Mouse (Mus musculus) liver, embryonic 15.5 days (tissue): ENCODE measurements around the gene Shoc2. TPM values are rescaled to one million over a fixed set of nuclear protein-coding genes. Genes with fewer than 3 reads are reported as not detected.

Experiments used
- ATAC-seq: fragments of 200-750 bp; cut with Nextera tagmentation; 2 replicates; pipeline ENCODE4 v1.8.0; 2017; ENCODE audit warnings: moderate number of reproducible peaks, mild to moderate bottlenecking, moderate library complexity; ENCODE audit not compliant: insufficient read depth
- H3K27ac ChIP-seq: fragments of 300-500 bp; sonication (generic); replicated peaks from 2 replicates; pipeline ENCODE4 v1.5.1; 2015; ENCODE audit warnings: mild to moderate bottlenecking, inconsistent platforms
- H3K27me3 ChIP-seq: fragments of 300-500 bp; sonication (generic); 2 replicates; pipeline ENCODE4 v1.6.1; 2015; ENCODE audit warnings: mild to moderate bottlenecking, inconsistent platforms
- H3K36me3 ChIP-seq: fragments of 300-500 bp; sonication (generic); replicated peaks from 2 replicates; pipeline ENCODE4 v1.6.1; 2015; ENCODE audit warnings: moderate library complexity, mild to moderate bottlenecking, inconsistent platforms
- H3K4me1 ChIP-seq: fragments of 300-500 bp; sonication (generic); replicated peaks from 2 replicates; pipeline ENCODE4 v1.6.1; 2015; ENCODE audit warnings: inconsistent platforms
- H3K4me2 ChIP-seq: fragments of 300-500 bp; sonication (generic); 2 replicates; pipeline ENCODE4 v1.6.1; 2015; ENCODE audit warnings: moderate library complexity, mild to moderate bottlenecking, inconsistent platforms
- H3K4me3 ChIP-seq: fragments of 300-500 bp; sonication (generic); replicated peaks from 2 replicates; pipeline ENCODE4 v1.5.1; 2015; ENCODE audit warnings: mild to moderate bottlenecking, inconsistent platforms
- H3K9ac ChIP-seq: fragments of 300-500 bp; sonication (generic); 2 replicates; pipeline ENCODE4 v1.6.1; 2015; ENCODE audit warnings: moderate library complexity, mild to moderate bottlenecking, inconsistent platforms
- H3K9me3 ChIP-seq: fragments of 300-500 bp; sonication (generic); replicated peaks from 2 replicates; pipeline ENCODE4 v1.6.1; 2016; ENCODE audit warnings: inconsistent platforms
- WGBS: fragments of 180-500 bp; shearing (Covaris S2); methylation state at CpG from one replicate; pipeline ENCODE4 v1.1.7; 2015; ENCODE audit warnings: mixed read lengths; ENCODE audit not compliant: insufficient replicate concordance; 5-methylcytosine and 5-hydroxymethylcytosine counted together
- polyA plus RNA-seq: library from polyadenylated mRNA; unstranded; fragments of >200 nt; fragmentation: Nextera tagmentation; extraction: Ambion mirVana; gene quantifications from 2 replicates; pipeline ENCODE4 v1.2.1, GENCODE M21; 2015

Gene Shoc2
- polyA plus RNA-seq, 1 experiment from 2014 or later, result 16.0 TPM

- ATAC-seq, result no peak
- Histone ChIP-seq H3K4me2 (no peak overlapping the region), H3K27ac (no peak overlapping the region), H3K36me3 (0 out of 2 replicates have a peak, but pooled peaks cover 3% of the 10 kb centered on the region), H3K27me3 (peaks cover 29% of the 10 kb centered on the region), H3K4me1 (no peaks in the 10 kb centered on the region), H3K9ac (no peak overlapping the region), H3K9me3 (no peaks in the 10 kb centered on the region), H3K4me3 (no peak overlapping the region)
- 70% methylated on average over 7 of the region's 7 CpGs for WGBS
Observed at GRCm38 (mm10) chr19:54039441-54039840, 95.3 kb downstream of the Shoc2 start.

GRCm38 (mm10) chr19:54040356-54041028 is 96.4 kb downstream of the Shoc2 start:
- H3K4me2 ChIP-seq, result no peak overlapping the region
- no peak overlapping the region for H3K27ac ChIP-seq

GRCm38 (mm10) chr19:54041029-54041367 is 96.9 kb downstream of the Shoc2 start:
- Histone ChIP-seq H3K4me3 (no peak overlapping the region), H3K36me3 (0 out of 2 replicates have a peak, but pooled peaks cover 3% of the 10 kb centered on the region), H3K9ac (no peak overlapping the region), H3K9me3 (no peaks in the 10 kb centered on the region), H3K27ac (no peak overlapping the region), H3K4me2 (no peak overlapping the region), H3K27me3 (peaks cover 45% of the 10 kb centered on the region), H3K4me1 (peaks cover 15% of the 10 kb centered on the region)
- no peak for ATAC-seq
- WGBS, result 13% methylated on average over 5 of the region's 5 CpGs

More at GRCm38 (mm10) chr19:54040356-54041028, 96.4 kb downstream of the Shoc2 start:
- H3K9ac ChIP-seq, result no peak overlapping the region
- H3K36me3 ChIP-seq, result 0 out of 2 replicates have a peak, but pooled peaks cover 3% of the 10 kb centered on the region
- no peak for ATAC-seq
- peaks cover 39% of the 10 kb centered on the region for H3K27me3 ChIP-seq
- WGBS, result 38% methylated on average over 4 of the region's 4 CpGs
- no peaks in the 10 kb centered on the region for H3K9me3 ChIP-seq
- H3K4me3 ChIP-seq, result no peak overlapping the region
- peaks cover 10% of the 10 kb centered on the region for H3K4me1 ChIP-seq

- H3K4me1 ChIP-seq, result peaks cover 37% of the 10 kb centered on the region
- WGBS, result 55% methylated on average over 5 of the region's 5 CpGs
- H3K27me3 ChIP-seq, result peaks cover 73% of the 10 kb centered on the region
- H3K4me3 ChIP-seq, result peak within 1 kb of the TSS; percentile 46
- H3K36me3 ChIP-seq, result no peaks in the 10 kb centered on the region
- H3K9me3 ChIP-seq, result no peaks in the 10 kb centered on the region
- H3K27ac ChIP-seq, result no peak within 1 kb of the TSS
- ATAC-seq, result no peak
- H3K4me2 ChIP-seq, result peak within 1 kb of the TSS; percentile 68
- H3K9ac ChIP-seq, result no peak within 1 kb of the TSS
Observed at GRCm38 (mm10) chr19:54043851-54044250, 99.7 kb downstream of the Shoc2 start, which contains the start of gene Adra2a. TSS of gene Adra2a (plus strand) at chr19:54044151.

GRCm38 (mm10) chr19:54044507-54045371 is 100.6 kb downstream of the Shoc2 start:
- no peaks in the 10 kb centered on the region for H3K36me3 ChIP-seq
- peak; percentile 47 for ATAC-seq
- peaks cover 82% of the 10 kb centered on the region for H3K27me3 ChIP-seq
- H3K9me3 ChIP-seq, result no peaks in the 10 kb centered on the region
- H3K4me1 ChIP-seq, result peaks cover 37% of the 10 kb centered on the region
- H3K9ac ChIP-seq, result no peak overlapping the region
- WGBS, result under 1% methylated on average over 59 of the region's 59 CpGs
- no peak overlapping the region for H3K27ac ChIP-seq
- peak overlapping the region; percentile 46 for H3K4me3 ChIP-seq
- peak overlapping the region; percentile 68 for H3K4me2 ChIP-seq

GRCm38 (mm10) chr19:54045412-54045811 is 101.3 kb downstream of the Shoc2 start:
- H3K9me3 ChIP-seq, result no peaks in the 10 kb centered on the region
- H3K27me3 ChIP-seq, result peaks cover 89% of the 10 kb centered on the region
- no peak overlapping the region for H3K9ac ChIP-seq
- H3K36me3 ChIP-seq, result no peaks in the 10 kb centered on the region
- under 1% methylated on average over 29 of the region's 29 CpGs for WGBS
- peak overlapping the region; percentile 46 for H3K4me3 ChIP-seq
- peaks cover 37% of the 10 kb centered on the region for H3K4me1 ChIP-seq
- H3K4me2 ChIP-seq, result peak overlapping the region; percentile 68
- H3K27ac ChIP-seq, result no peak overlapping the region
- no peak for ATAC-seq

- Histone ChIP-seq H3K9ac (no peak overlapping the region), H3K36me3 (no peaks in the 10 kb centered on the region), H3K4me1 (peaks cover 37% of the 10 kb centered on the region), H3K27ac (no peak overlapping the region), H3K27me3 (peaks cover 96% of the 10 kb centered on the region), H3K4me3 (peak overlapping the region; percentile 46), H3K9me3 (no peaks in the 10 kb centered on the region), H3K4me2 (peak overlapping the region; percentile 68)
- 3% methylated on average over 55 of the region's 55 CpGs for WGBS
- ATAC-seq, result no peak
Observed at GRCm38 (mm10) chr19:54045931-54046683, 102.0 kb downstream of the Shoc2 start.

- ATAC-seq, result no peak
- H3K27me3 ChIP-seq, result peaks cover 99% of the 10 kb centered on the region
- WGBS, result 1% methylated on average over 46 of the region's 46 CpGs
Observed at GRCm38 (mm10) chr19:54046684-54047070, 102.6 kb downstream of the Shoc2 start.

GRCm38 (mm10) chr19:54047386-54048050 is 103.4 kb downstream of the Shoc2 start:
- ATAC-seq, result no peak
- Histone ChIP-seq H3K9ac (no peak overlapping the region), H3K27me3 (peaks cover 100% of the 10 kb centered on the region), H3K9me3 (no peaks in the 10 kb centered on the region), H3K36me3 (no peaks in the 10 kb centered on the region), H3K4me1 (peaks cover 37% of the 10 kb centered on the region), H3K27ac (no peak overlapping the region), H3K4me2 (peak overlapping the region; percentile 68), H3K4me3 (peak overlapping the region; percentile 46)
- WGBS, result 1% methylated on average over 27 of the region's 27 CpGs

More at GRCm38 (mm10) chr19:54046684-54047070, 102.6 kb downstream of the Shoc2 start:
- Histone ChIP-seq H3K4me1 (peaks cover 37% of the 10 kb centered on the region), H3K9me3 (no peaks in the 10 kb centered on the region), H3K36me3 (no peaks in the 10 kb centered on the region), H3K27ac (no peak overlapping the region), H3K9ac (no peak overlapping the region), H3K4me3 (peak overlapping the region; percentile 46), H3K4me2 (peak overlapping the region; percentile 68)

GRCm38 (mm10) chr19:54048161-54048885 is 104.2 kb downstream of the Shoc2 start:
- peaks cover 98% of the 10 kb centered on the region for H3K27me3 ChIP-seq
- H3K4me1 ChIP-seq, result peaks cover 37% of the 10 kb centered on the region
- H3K4me3 ChIP-seq, result no peak overlapping the region
- H3K9ac ChIP-seq, result no peak overlapping the region
- 3% methylated on average over 13 of the region's 13 CpGs for WGBS
- no peak overlapping the region for H3K27ac ChIP-seq
- no peak for ATAC-seq
- H3K36me3 ChIP-seq, result no peaks in the 10 kb centered on the region
- no peak overlapping the region for H3K4me2 ChIP-seq
- H3K9me3 ChIP-seq, result no peaks in the 10 kb centered on the region
